Mouse (Mus musculus) hindbrain, embryonic 10.5 days (tissue): ENCODE data around the gene Znhit2. TPM values are rescaled to one million over a fixed set of nuclear protein-coding genes. Genes with fewer than 3 reads are reported as not detected.
A peak's percentile ranks its signal among the peaks of the same experiment; 100 is the strongest.

Experiments
- DNase-seq: peaks from one replicate; pipeline ENCODE4 v3.0.0-alpha.2; 2017; ENCODE audit warnings: low spot score
- H3K27ac ChIP-seq: fragments of 300-500 bp; sonication (generic); 2 replicates; pipeline ENCODE4 v1.5.1; 2016; ENCODE audit warnings: mild to moderate bottlenecking, moderate library complexity
- H3K27me3 ChIP-seq: fragments of 300-500 bp; sonication (generic); 2 replicates; pipeline ENCODE4 v1.6.1; 2016; ENCODE audit warnings: mild to moderate bottlenecking; ENCODE audit not compliant: poor library complexity, insufficient read depth, severe bottlenecking
- H3K36me3 ChIP-seq: fragments of 300-500 bp; sonication (generic); 2 replicates; pipeline ENCODE4 v1.6.1; 2016; ENCODE audit warnings: mild to moderate bottlenecking, moderate library complexity
- H3K4me1 ChIP-seq: fragments of 300-500 bp; sonication (generic); replicated peaks from 2 replicates; pipeline ENCODE4 v1.6.1; 2016; ENCODE audit warnings: mild to moderate bottlenecking
- H3K4me3 ChIP-seq: fragments of 300-500 bp; sonication (generic); 2 replicates; pipeline ENCODE4 v1.5.1; 2016; ENCODE audit warnings: mild to moderate bottlenecking, moderate library complexity
- H3K9me3 ChIP-seq: fragments of 300-500 bp; sonication (generic); 2 replicates; pipeline ENCODE4 v1.6.1; 2016; ENCODE audit warnings: mild to moderate bottlenecking, moderate library complexity
- WGBS: fragments of 180-500 bp; shearing (Covaris S2); methylation state at CpG from one replicate; pipeline ENCODE4 v1.1.7; 2016; 5-methylcytosine and 5-hydroxymethylcytosine counted together
- polyA plus RNA-seq: library from polyadenylated mRNA; unstranded; fragments of >200 nt; fragmentation: Nextera tagmentation; extraction: Ambion mirVana; gene quantifications from 2 replicates; pipeline ENCODE4 v1.2.1, GENCODE M21; 2016

Znhit2 gene
- polyA plus RNA-seq, 1 experiment from 2014 or later: 41.9 TPM

DNA sequence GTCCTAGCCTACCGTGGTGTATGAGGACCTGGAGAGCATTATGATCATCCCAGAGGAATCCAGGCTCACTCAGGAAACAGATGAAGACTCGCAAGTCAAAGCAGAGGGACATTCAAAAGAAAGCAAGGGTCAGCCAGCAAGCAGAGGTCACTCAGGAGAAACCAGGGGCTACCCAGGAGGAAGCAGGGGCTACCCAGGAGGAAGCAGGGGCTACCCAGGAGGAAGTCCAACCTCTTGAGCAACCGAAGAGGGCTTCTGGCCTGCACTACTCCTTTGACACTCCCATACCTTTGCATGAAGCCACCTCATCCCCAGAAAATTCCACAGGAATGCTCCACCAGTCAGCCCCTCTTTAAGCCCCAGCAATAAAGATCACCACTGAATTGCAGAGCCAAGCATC lies 36.9 kb downstream of the Znhit2 start:
- WGBS: 87% methylated on average over 3 of the region's 3 CpGs
- H3K36me3 ChIP-seq: peaks cover 65% of the 10 kb centered on the region
- H3K4me1 ChIP-seq: no peaks in the 10 kb centered on the region
- no peak overlapping the region for H3K27ac ChIP-seq
- no peaks in the 10 kb centered on the region for H3K9me3 ChIP-seq
- no peaks in the 10 kb centered on the region for H3K27me3 ChIP-seq
- H3K4me3 ChIP-seq: no peak overlapping the region
- no peak for DNase-seq

DNA sequence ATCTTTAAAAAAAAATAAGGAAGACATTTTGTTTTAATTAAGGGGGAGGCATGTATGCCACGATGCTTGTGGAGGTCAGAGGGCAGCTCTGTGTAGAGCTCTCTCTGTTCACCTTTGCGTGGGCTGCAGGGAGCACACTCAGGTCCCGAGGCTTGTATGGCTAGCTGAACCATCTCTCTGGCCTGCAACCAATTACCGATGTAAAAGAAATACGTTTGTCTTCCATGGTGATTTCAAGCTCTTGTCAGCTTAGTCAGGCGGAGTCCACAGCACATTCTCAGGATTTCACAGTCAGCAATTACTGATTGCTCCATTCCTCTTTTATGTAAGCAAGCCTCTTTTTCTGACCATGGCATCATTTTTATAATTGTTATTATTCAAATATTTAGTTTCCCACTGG lies 40.2 kb downstream of the Znhit2 start:
- no peak for DNase-seq
- H3K27ac ChIP-seq: no peak overlapping the region
- H3K36me3 ChIP-seq: peaks cover 35% of the 10 kb centered on the region
- no peak overlapping the region for H3K4me3 ChIP-seq
- WGBS: 65% methylated on average over 6 of the region's 6 CpGs
- H3K4me1 ChIP-seq: no peaks in the 10 kb centered on the region
- H3K9me3 ChIP-seq: no peaks in the 10 kb centered on the region
- H3K27me3 ChIP-seq: no peaks in the 10 kb centered on the region

DNA sequence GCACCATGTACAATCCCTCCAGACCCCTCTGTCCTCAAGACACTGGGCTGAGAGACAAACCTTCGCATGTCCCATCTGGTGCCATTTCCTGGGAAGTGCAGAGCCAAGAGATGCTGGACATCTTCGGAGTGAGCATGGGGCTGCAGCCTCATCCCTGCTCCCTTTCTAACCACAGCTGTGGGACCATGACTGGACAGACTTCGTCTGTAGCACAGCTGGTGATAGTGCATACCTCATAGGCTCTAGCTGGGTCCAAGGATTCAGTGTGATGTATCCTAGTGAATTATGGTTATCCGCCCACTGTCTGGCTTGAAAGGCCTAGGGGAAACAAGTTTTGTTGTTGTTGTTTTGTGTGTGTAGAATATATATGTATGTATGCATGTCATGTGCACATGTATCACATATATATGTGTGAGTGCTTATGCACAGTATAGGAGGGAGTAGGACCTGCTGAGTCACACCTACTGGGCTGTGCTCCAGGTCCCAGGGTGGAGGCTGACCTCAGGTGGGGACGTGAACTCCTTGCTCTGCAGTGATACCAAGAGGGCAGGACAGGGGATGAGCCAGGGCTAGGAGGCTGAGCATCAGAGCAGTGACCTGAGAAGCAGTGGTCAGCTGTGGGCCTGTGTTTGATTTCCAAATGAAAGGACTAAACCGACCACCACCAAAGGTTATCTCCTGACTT lies 41.3 kb downstream of the Znhit2 start:
- DNase-seq: no peak
- H3K9me3 ChIP-seq: no peaks in the 10 kb centered on the region
- H3K36me3 ChIP-seq: peaks cover 26% of the 10 kb centered on the region
- H3K27me3 ChIP-seq: no peaks in the 10 kb centered on the region
- H3K4me1 ChIP-seq: no peaks in the 10 kb centered on the region; the same call in 1 of the 2 replicates
- 82% methylated on average over 6 of the region's 6 CpGs for WGBS
- no peak overlapping the region for H3K27ac ChIP-seq
- no peak overlapping the region for H3K4me3 ChIP-seq

DNA sequence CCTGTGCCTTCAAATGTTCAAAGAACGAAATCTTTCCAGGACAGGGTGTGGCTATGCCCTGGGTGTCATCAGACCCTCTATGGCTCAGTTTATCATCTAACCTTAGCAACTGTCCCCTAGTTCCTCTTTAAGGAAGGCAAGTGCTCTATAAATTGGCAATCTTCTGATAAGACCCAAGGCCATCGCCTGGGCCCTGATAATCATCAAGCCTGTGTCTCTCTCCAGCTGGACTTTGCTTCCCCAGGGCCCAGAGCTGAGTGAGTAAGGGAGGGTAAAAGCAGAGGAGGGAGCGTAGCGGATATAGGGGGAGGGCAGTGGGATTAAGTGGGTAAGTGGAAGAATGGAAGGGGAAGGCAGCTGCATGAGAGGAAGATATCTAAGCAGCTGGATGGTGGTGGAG lies 43.5 kb downstream of the Znhit2 start:
- no peak for DNase-seq
- WGBS: 89% methylated on average over 4 of the region's 4 CpGs

DNA sequence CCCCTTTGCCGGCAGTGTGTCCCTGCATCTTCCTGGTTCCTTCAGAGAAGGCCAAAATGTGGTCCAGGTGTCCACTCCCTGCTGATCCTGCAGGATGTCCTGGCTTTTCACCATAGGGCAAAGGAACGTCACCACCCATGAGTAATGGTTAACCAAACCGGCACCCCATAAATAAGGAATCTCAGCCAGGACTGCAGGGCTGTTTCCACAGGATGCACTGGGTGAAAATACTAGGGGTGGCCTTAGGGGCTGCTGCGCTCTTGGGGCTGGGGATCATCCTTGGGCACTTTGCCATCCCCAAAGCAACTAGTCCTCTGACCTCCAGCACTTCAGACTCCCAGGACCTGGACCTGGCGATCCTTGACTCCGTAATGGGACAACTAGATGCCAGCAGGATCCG lies 44.6 kb downstream of the Znhit2 start, which contains the start of gene Naaladl1:
Gene Naaladl1 (plus strand): TSS at position 197 of the 400 bp plus-strand sequence.
- WGBS: 85% methylated on average over 7 of the region's 7 CpGs
- Histone ChIP-seq H3K9me3 (no peaks in the 10 kb centered on the region), H3K36me3 (0 out of 2 replicates have a peak, but pooled peaks cover 5% of the 10 kb centered on the region), H3K4me1 (no peaks in the 10 kb centered on the region; the same call in 1 of the 2 replicates), H3K27me3 (no peaks in the 10 kb centered on the region), H3K27ac (0 out of 2 replicates have a peak within 1 kb of the TSS, but pooled peaks have one; percentile 5), H3K4me3 (no peak within 1 kb of the TSS)
- no peak for DNase-seq

More for the DNA sequence above, 43.5 kb downstream of the Znhit2 start:
- H3K4me3 ChIP-seq: no peak overlapping the region
- H3K27ac ChIP-seq: no peak overlapping the region
- H3K4me1 ChIP-seq: no peaks in the 10 kb centered on the region; the same call in 1 of the 2 replicates
- H3K36me3 ChIP-seq: peaks cover 6% of the 10 kb centered on the region
- H3K9me3 ChIP-seq: no peaks in the 10 kb centered on the region
- no peaks in the 10 kb centered on the region for H3K27me3 ChIP-seq

Other genes starting within 250 kb of the Znhit2 start
- 37.2 and 37.8 TPM in 2 replicates for gene Frmd8, start 185.9 kb upstream of the Znhit2 start, polyA plus RNA-seq
- 2.8 TPM in 2 replicates for gene Slc25a45, start 183.4 kb upstream of the Znhit2 start, polyA plus RNA-seq
- gene Tigd3, start 167.0 kb upstream of the Znhit2 start, polyA plus RNA-seq: 9.9 and 11.3 TPM in 2 replicates
- gene Dpf2, start 148.2 kb upstream of the Znhit2 start, polyA plus RNA-seq: 225 TPM in 2 replicates
- gene Cdc42ep2, start 136.4 kb upstream of the Znhit2 start, polyA plus RNA-seq: 2.0 and 2.9 TPM in 2 replicates
- 83.7 and 110 TPM in 2 replicates for gene Pola2, start 97.0 kb upstream of the Znhit2 start, polyA plus RNA-seq
- not detected in 2 replicates for gene Slc22a20, start 75.0 kb upstream of the Znhit2 start, polyA plus RNA-seq
- gene Capn1, start 45.3 kb upstream of the Znhit2 start, polyA plus RNA-seq: 5.9 and 6.5 TPM in 2 replicates
- 37.0 and 39.2 TPM in 2 replicates for gene Syvn1, start 14.6 kb upstream of the Znhit2 start, polyA plus RNA-seq
- 77.8 and 81.7 TPM in 2 replicates for gene Mrpl49, start 3.4 kb upstream of the Znhit2 start, polyA plus RNA-seq
- gene Fau, start 3.3 kb upstream of the Znhit2 start, polyA plus RNA-seq: 764 and 815 TPM in 2 replicates
- 37.2 and 41.3 TPM in 2 replicates for gene Tm7sf2, start 7.2 kb downstream of the Znhit2 start, polyA plus RNA-seq
- 70.2 and 74.9 TPM in 2 replicates for gene Vps51, start 16.0 kb downstream of the Znhit2 start, polyA plus RNA-seq
- not detected in 2 replicates for gene Tmem262, start 18.8 kb downstream of the Znhit2 start, polyA plus RNA-seq
- 2.4 and 2.6 TPM in 2 replicates for gene Gm28374, start 21.1 kb downstream of the Znhit2 start, polyA plus RNA-seq
- gene Zfpl1, start 23.8 kb downstream of the Znhit2 start, polyA plus RNA-seq: 79.2 and 87.1 TPM in 2 replicates
- 57.7 and 65.4 TPM in 2 replicates for gene Cdca5, start 23.8 kb downstream of the Znhit2 start, polyA plus RNA-seq
- gene AC131692.1, start 33.2 kb downstream of the Znhit2 start, polyA plus RNA-seq: 0.38 and 0.83 TPM in 2 replicates
- 0.64 and 0.90 TPM in 2 replicates for gene Naaladl1, start 44.6 kb downstream of the Znhit2 start, polyA plus RNA-seq
- 70.0 and 70.1 TPM in 2 replicates for gene Sac3d1, start 57.5 kb downstream of the Znhit2 start, polyA plus RNA-seq
- 27.0 and 35.1 TPM in 2 replicates for gene Snx15, start 67.1 kb downstream of the Znhit2 start, polyA plus RNA-seq
- 0.09 TPM in 1 of 2 replicates, not detected in the other for gene Batf2, start 79.8 kb downstream of the Znhit2 start, polyA plus RNA-seq
- 125 and 130 TPM in 2 replicates for gene Arl2, start 80.4 kb downstream of the Znhit2 start, polyA plus RNA-seq
- gene Majin, start 123.2 kb downstream of the Znhit2 start, polyA plus RNA-seq: 0.12 TPM in 1 of 2 replicates, not detected in the other
- 0.57 TPM in 1 of 2 replicates, not detected in the other for gene Gpha2, start 165.2 kb downstream of the Znhit2 start, polyA plus RNA-seq
- 37.8 and 53.8 TPM in 2 replicates for gene Ppp2r5b, start 174.7 kb downstream of the Znhit2 start, polyA plus RNA-seq
- gene Atg2a, start 180.5 kb downstream of the Znhit2 start, polyA plus RNA-seq: 10.3 and 14.9 TPM in 2 replicates
- 87.8 and 103 TPM in 2 replicates for gene Ehd1, start 215.5 kb downstream of the Znhit2 start, polyA plus RNA-seq
- gene Cdc42bpg, start 245.3 kb downstream of the Znhit2 start, polyA plus RNA-seq: 0.29 and 0.37 TPM in 2 replicates